Mouse (Mus musculus): ENCODE results near the gene Obsl1. TPM values are rescaled to one million over a fixed set of nuclear protein-coding genes. Genes with fewer than 3 reads are reported as not detected.

Obsl1 gene
- total and polyA plus RNA-seq, 3 experiments = 0.08 to 1.2 TPM; not detected in 1

GRCm38 (mm10) chr1:75435475-75436328 lies 70.5 kb downstream of the Obsl1 start, which contains the start of gene Gmppa:
Gene Gmppa, plus strand, starts transcription at chr1:75435930.
- Histone ChIP-seq H3K4me3 (ENCODE audit: control insufficient read depth in 1 of 2, insufficient read depth in 1 of 2, low read depth in 2 of 2, low read length in 2 of 2) (peak within 1 kb of the TSS; percentile 59 to 87), H3K4me1 (ENCODE audit: control insufficient read depth in 1 of 2, insufficient read depth in 2 of 2, low read length in 2 of 2) (peaks cover 4 to 12% of the 10 kb centered on the region in 2 experiments; a peak in 3 of 4 replicates), H3K27ac (ENCODE audit: control insufficient read depth, low read depth, low read length) (peak within 1 kb of the TSS; percentile 51), H3K79me2 (ENCODE audit: control insufficient read depth, insufficient read depth, low read length, poor library complexity) (no peaks in the 10 kb centered on the region; the same call in 1 of the 2 replicates), H3K9ac (ENCODE audit: control insufficient read depth, low read depth, low read length, poor library complexity, severe bottlenecking) (peak within 1 kb of the TSS; percentile 86), H3K36me3 (ENCODE audit: control insufficient read depth in 1 of 2, insufficient read depth in 2 of 2, low read length in 2 of 2) (peaks cover 0 to 5% of the 10 kb centered on the region in 2 experiments; a peak in 2 of 4 replicates), H3K27me3 (ENCODE audit: control insufficient read depth in 1 of 2, insufficient read depth in 2 of 2, low read length in 2 of 2) (no peaks in the 10 kb centered on the region; a peak in 3 of 4 replicates), H3K9me3 (replicated peaks; ENCODE audit: insufficient read depth, low read length) (no peaks in the 10 kb centered on the region)
- DNase-seq (ENCODE audit: low read depth, low spot score) = peak; percentile 93
- 0 out of 2 replicates have a peak, but pooled peaks have one; percentile 42 for TF ChIP-seq MAX (IDR thresholded peaks at IDR 0.05; ENCODE audit: low read length)
- TF ChIP-seq MAZ (IDR thresholded peaks at IDR 0.05; ENCODE audit: low read depth, low read length) = peak; percentile 68; the same call in 1 of the 2 replicates
- TF ChIP-seq ETS1 (IDR thresholded peaks at IDR 0.05; ENCODE audit: low read depth, low read length) = no peak
- TF ChIP-seq POLR2AphosphoS5 (IDR thresholded peaks at IDR 0.05; ENCODE audit: borderline replicate concordance, low read depth, low read length) = 0 out of 2 replicates have a peak, but pooled peaks have one; percentile 38
- TF ChIP-seq CHD1 (IDR thresholded peaks at IDR 0.05; ENCODE audit: low read depth, low read length) = 0 out of 2 replicates have a peak, but pooled peaks have one; percentile 18
- TF ChIP-seq ZKSCAN1 (IDR thresholded peaks at IDR 0.05; ENCODE audit: low read depth, low read length) = no peak
- TF ChIP-seq SMC3 (IDR thresholded peaks at IDR 0.05; ENCODE audit: low read depth, low read length) = no peak
- peak; percentile 55; the same call in 1 of the 2 replicates for TF ChIP-seq MYC (IDR thresholded peaks at IDR 0.05; ENCODE audit: low read depth, low read length)
- TF ChIP-seq E2F4 (IDR thresholded peaks at IDR 0.05; ENCODE audit: borderline replicate concordance, low read depth, low read length) = no peak
- no peak for TF ChIP-seq RCOR1 (IDR thresholded peaks at IDR 0.05; ENCODE audit: low read depth, low read length)
- no peak for TF ChIP-seq BHLHE40 (IDR thresholded peaks at IDR 0.05; ENCODE audit: borderline replicate concordance, low read depth, low read length)
- no peak for TF ChIP-seq NRF1 (IDR thresholded peaks at IDR 0.05; ENCODE audit: insufficient read depth, low read depth, low read length, poor library complexity, severe bottlenecking)
- no peak for TF ChIP-seq USF2 (IDR thresholded peaks at IDR 0.05; ENCODE audit: borderline replicate concordance in 1 of 2, insufficient read depth in 1 of 2, low read depth in 1 of 2, low read length in 2 of 2)
- peak; percentile 86 for TF ChIP-seq POLR2AphosphoS2 (IDR thresholded peaks at IDR 0.05; ENCODE audit: low read length)
- peak; percentile 68 for TF ChIP-seq NELFE (IDR thresholded peaks at IDR 0.05; ENCODE audit: low read depth, low read length)
- TF ChIP-seq UBTF (IDR thresholded peaks at IDR 0.05; ENCODE audit: borderline replicate concordance, insufficient read depth, low read depth, low read length) = no peak
- peak; percentile 92 for TF ChIP-seq KAT2A (conservative IDR thresholded peaks at IDR 0.05; ENCODE audit: low read depth, low read length)
- TF ChIP-seq POLR2A (IDR thresholded peaks at IDR 0.05; ENCODE audit: control insufficient read depth in 1 of 2, insufficient read depth in 1 of 2, low read depth in 1 of 2, low read length in 2 of 2, poor library complexity in 1 of 2) = peak; percentile 66 to 95; a peak in 3 of 4 replicates
- TF ChIP-seq RAD21 (IDR thresholded peaks at IDR 0.05; ENCODE audit: low read depth, low read length) = no peak
- TF ChIP-seq EP300 (IDR thresholded peaks at IDR 0.05; ENCODE audit: low read depth in 1 of 2, low read length in 2 of 2) = no peak
- peak; percentile 100 for TF ChIP-seq HCFC1 (IDR thresholded peaks at IDR 0.05; ENCODE audit: low read depth, low read length)
- TF ChIP-seq ZNF384 (IDR thresholded peaks at IDR 0.05; ENCODE audit: low read depth, low read length) = no peak
- no peak for TF ChIP-seq MAFK (IDR thresholded peaks at IDR 0.05; ENCODE audit: borderline replicate concordance, low read depth, low read length)
- no peak for TF ChIP-seq MEF2A (IDR thresholded peaks at IDR 0.05; ENCODE audit: extremely low read depth, insufficient replicate concordance, low read depth, low read length, poor library complexity, severe bottlenecking)
- peak; percentile 97 for TF ChIP-seq SIN3A (IDR thresholded peaks at IDR 0.05; ENCODE audit: low read length)
- TF ChIP-seq USF1 (IDR thresholded peaks at IDR 0.05; ENCODE audit: low read depth, low read length) = 0 out of 2 replicates have a peak, but pooled peaks have one; percentile 13
- no peak for TF ChIP-seq ZC3H11A (IDR thresholded peaks at IDR 0.05; ENCODE audit: low read depth, low read length)
- no peak for TF ChIP-seq CTCF (IDR thresholded peaks at IDR 0.05 in 2 of 3, conservative IDR thresholded peaks at IDR 0.05 in 1 of 3; ENCODE audit: control insufficient read depth in 1 of 3, insufficient read depth in 1 of 3, low read depth in 2 of 3, low read length in 3 of 3, poor library complexity in 1 of 3, severe bottlenecking in 1 of 3)
- TF ChIP-seq GATA1 (IDR thresholded peaks at IDR 0.05; ENCODE audit: low read depth, low read length) = no peak
- TF ChIP-seq GABPA (IDR thresholded peaks at IDR 0.05; ENCODE audit: low read depth, low read length) = no peak
- TF ChIP-seq TCF12 (IDR thresholded peaks at IDR 0.05; ENCODE audit: low read depth, low read length) = peak; percentile 79
- peak; percentile 100 for TF ChIP-seq ELF1 (IDR thresholded peaks at IDR 0.05; ENCODE audit: low read depth, low read length)
- TF ChIP-seq ZMIZ1 (IDR thresholded peaks at IDR 0.05; ENCODE audit: low read depth, low read length) = peak; percentile 58; the same call in 1 of the 2 replicates
- TF ChIP-seq CHD2 (IDR thresholded peaks at IDR 0.05; ENCODE audit: low read length) = peak; percentile 99

Measured in MEL (cell line).